Mouse (Mus musculus): ENCODE results near the gene Acer2.
A peak's percentile ranks its signal among the peaks of the same experiment; 100 is the strongest.

The Acer2 gene

DNA sequence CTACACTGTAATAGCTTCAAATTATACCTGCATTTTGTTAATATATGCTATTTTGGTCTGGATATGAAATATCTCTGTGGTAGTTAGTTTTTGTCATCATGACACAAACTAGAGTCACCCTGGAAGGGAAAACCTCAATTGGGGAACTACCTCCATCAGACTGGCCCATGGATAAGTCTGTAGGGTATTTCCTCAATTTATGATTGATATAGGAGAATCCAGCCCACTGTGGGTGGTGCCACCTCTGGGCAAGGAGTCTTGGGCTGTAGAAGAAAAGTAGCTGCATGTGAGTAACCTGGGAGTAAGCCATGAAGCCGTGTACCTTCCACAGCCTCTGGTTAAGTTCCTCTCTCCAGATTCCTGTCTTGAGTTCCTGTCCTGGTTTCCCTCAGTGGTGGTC, 74.6 kb downstream of the Acer2 start:
- DNase-seq (ENCODE audit: low read depth, low spot score): no peak

DNA sequence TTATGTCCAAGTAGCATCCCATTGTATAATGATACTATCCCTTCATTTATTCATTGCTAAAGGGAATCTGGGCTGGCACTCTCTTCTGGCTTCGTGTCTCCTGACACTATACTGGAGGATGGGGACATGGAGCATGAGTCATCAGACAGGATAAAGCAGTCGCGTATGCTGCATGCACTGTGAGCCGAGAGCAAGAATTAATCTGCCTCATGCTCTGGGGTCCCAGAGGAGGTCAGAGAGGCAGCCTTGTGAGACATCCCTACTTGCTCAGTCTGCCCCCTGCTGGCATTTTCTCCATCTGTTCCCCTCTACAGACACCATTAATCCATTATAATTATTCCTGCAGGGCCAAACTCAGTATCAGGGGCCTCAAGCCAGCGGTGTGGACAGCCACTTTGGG, 79.3 kb downstream of the Acer2 start:
- DNase-seq (ENCODE audit: low read depth, low spot score): peak; percentile 11

DNA sequence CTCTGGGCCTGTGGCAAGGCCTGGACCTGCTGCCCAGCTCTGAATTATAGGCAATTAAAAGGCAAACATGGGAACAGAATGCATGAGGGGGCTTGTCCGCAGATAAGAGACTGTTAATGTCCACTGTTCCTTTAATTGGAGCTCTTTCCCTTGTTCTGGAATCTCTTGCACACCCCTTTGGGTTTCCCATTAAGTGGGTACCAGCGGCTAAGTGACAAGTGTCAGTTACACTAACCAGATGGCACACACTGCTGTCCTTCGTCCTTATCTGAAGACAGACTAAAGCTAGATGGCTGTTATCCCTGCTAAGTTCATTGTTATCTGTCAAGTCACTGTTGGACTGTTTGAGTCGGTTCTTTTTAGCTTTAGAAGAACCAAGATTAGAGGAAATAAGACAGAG, 81.3 kb downstream of the Acer2 start:
- no peak for DNase-seq (ENCODE audit: low read depth, low spot score)

DNA sequence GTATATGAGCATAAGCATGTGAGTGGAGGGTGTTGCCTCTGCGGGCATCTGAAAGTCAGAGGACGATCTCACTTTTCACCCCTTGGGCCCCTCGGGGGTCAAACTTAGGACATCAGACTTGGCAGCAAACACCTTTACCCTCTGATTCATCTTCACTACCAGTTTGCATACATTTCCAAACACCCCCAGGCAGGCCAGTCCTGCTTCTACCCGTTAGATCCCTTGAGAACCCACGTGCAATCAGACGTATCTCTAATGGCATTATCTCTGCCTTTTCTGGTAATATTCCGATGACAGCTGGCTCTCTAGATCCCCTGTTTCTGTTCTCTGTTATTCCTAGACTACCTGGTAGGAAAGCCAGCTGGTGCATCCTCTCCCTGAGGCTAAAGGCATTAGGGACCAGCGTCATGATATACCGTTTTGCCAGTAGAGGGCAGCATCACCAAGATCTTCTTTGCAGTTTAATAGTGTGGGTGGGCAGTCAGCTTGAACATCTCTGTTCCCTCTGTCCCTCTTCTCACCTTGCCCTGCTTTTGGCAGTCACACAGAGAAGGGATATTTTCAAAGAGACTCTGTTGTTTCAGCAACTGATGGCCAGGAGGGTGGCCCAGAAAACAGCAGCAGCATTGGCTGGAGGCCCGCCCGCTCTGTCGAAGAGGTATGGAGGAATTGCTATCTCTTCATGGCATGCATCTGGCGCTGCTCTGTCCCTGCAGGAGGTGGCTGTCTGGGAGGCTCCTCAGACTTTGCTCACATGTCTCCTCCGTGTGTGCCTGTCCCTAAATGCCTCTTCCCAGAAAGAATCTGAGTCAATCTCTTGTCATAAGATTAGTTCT, 83.6 kb downstream of the Acer2 start:
- DNase-seq (ENCODE audit: low read depth, low spot score): peak; percentile 60

DNA sequence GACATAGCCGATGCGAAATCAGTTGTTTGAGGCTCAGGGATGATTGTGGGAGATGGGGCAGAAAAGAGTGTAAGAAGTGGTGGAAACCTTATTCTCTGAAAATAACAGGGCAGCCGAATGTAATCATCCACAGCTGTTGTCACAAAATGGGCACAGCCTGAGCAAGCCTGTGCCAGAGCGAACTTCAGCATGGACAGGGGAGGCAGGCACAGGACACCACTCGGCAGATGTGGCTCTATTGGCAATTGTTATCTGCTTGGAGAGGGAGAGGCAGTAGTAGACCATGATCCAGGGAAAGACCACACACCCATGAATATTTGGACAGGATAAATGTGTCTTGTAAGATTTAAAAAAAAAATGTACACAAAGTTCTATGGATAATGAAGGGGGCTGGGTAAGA, 103.1 kb downstream of the Acer2 start:
- DNase-seq (ENCODE audit: low read depth, low spot score): no peak

Data from A20 (cell line).